27 mouse cellular contexts compared by ENCODE assay signal in the genomic region with DNA sequence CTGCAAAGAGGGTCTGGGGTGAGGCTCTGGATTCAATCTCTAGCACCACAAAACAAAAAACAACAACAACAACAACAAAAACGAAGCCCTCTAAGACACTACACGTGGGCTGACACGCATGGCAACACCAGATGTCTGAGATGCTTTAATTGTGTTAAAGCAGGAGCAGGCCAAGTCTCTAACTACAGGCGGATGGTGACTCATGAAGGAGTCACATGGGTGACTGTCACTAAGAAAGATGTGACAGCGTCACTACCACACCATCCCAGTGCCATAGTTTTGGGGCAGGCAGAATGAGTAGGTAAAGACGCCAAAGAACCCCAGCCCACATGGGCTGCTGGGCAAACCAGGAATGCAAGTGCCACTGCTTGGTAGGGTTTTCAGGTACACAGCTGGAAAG. TPM values are rescaled to one million over a fixed set of nuclear protein-coding genes. Genes with fewer than 3 reads are reported as not detected.
DNase-seq lines count a peak whose midpoint lies in the region; ATAC-seq and TF ChIP-seq lines count a peak whose summit lies in the region.
"Had no signal": no experiment of that assay in that cellular context is flagged by ENCODE, and none has a peak within 500 bp of the region (broad histone marks: within the 10 kb centered on the region; RNA-seq: fewer than 3 reads in every experiment).

No protein-coding gene starts in this region.

- H3K4me3 ChIP-seq in left cerebral cortex, adult 2 months, result no peak overlapping the region
- H3K4me3 ChIP-seq in midbrain, embryonic 15.5 days, result no peak overlapping the region
- H3K4me3 ChIP-seq: embryonic facial prominence, embryonic 13.5 days; forebrain, embryonic 10.5 days; forebrain, embryonic 15.5 days; hindbrain, embryonic 10.5 days; hindbrain, embryonic 15.5 days; limb, embryonic 13.5 days; lung, embryonic 15.5 days; midbrain, embryonic 12.5 days had no signal

- no peaks in the 10 kb centered on the region for H3K4me1 ChIP-seq in midbrain, embryonic 15.5 days
- H3K4me1 ChIP-seq: lung, embryonic 15.5 days; midbrain, embryonic 12.5 days had no signal

- peak; percentile 48 for DNase-seq in adrenal gland, postnatal 36 days
- no peak for DNase-seq in adrenal gland, adult 18-20 months (ENCODE audit: low spot score in 2 of 2)
- DNase-seq in left cerebral cortex, adult 2 months (ENCODE audit: extremely low spot score in 1 of 2, low spot score in 2 of 2), result no peak
- no peak for DNase-seq in left cerebral cortex, postnatal 10 days (ENCODE audit: extremely low spot score in 1 of 2, low spot score in 2 of 2)
- peak; percentile 54 for DNase-seq in 416B (ENCODE audit: low read depth)
- peak; percentile 76 for DNase-seq in brain, adult 2 months (ENCODE audit: low read depth, low spot score)
- no peak for DNase-seq in urinary bladder, postnatal 36 days (ENCODE audit: low spot score in 2 of 2)
- DNase-seq: cerebellum, adult 11-12 months; cerebellum, postnatal 10 days; gastrocnemius, postnatal 10 days; heart, postnatal 14 days; kidney, adult 11 months; kidney, postnatal 36 days; retina, postnatal 1 day; thymus, adult 2 months; thymus, postnatal 36 days had no signal

- no peak for ATAC-seq in midbrain, embryonic 15.5 days (replicated peaks)
- ATAC-seq: forebrain, embryonic 15.5 days; inflammation-experienced regulatory T-cells, adult 6 months had no signal

- no peaks in the 10 kb centered on the region for H3K9me3 ChIP-seq in midbrain, embryonic 15.5 days
- H3K9me3 ChIP-seq: embryonic facial prominence, embryonic 13.5 days; forebrain, embryonic 10.5 days; forebrain, embryonic 15.5 days; hindbrain, embryonic 10.5 days; hindbrain, embryonic 15.5 days; limb, embryonic 13.5 days; lung, embryonic 15.5 days; midbrain, embryonic 12.5 days had no signal

- H3K27ac ChIP-seq in left cerebral cortex, adult 2 months, result 0 out of 2 replicates have a peak overlapping the region, but pooled peaks have one; percentile 36
- no peak overlapping the region for H3K27ac ChIP-seq in midbrain, embryonic 15.5 days
- H3K27ac ChIP-seq: embryonic facial prominence, embryonic 13.5 days; forebrain, embryonic 10.5 days; forebrain, embryonic 15.5 days; hindbrain, embryonic 10.5 days; hindbrain, embryonic 15.5 days; limb, embryonic 13.5 days; lung, embryonic 15.5 days; midbrain, embryonic 12.5 days had no signal

- no peak overlapping the region for H3K4me2 ChIP-seq in midbrain, embryonic 15.5 days
- H3K4me2 ChIP-seq: embryonic facial prominence, embryonic 13.5 days; forebrain, embryonic 15.5 days; hindbrain, embryonic 15.5 days; limb, embryonic 13.5 days; liver, embryonic 11.5 days; lung, embryonic 15.5 days; midbrain, embryonic 12.5 days had no signal

- 94% methylated on average over 6 of the region's 6 CpGs for WGBS in midbrain, embryonic 15.5 days

- TF ChIP-seq CTCF in left cerebral cortex, adult 2 months (IDR thresholded peaks at IDR 0.05), result no peak

- H3K36me3 ChIP-seq in midbrain, embryonic 15.5 days (replicated peaks), result no peaks in the 10 kb centered on the region
- H3K36me3 ChIP-seq: embryonic facial prominence, embryonic 13.5 days; forebrain, embryonic 10.5 days; forebrain, embryonic 15.5 days; hindbrain, embryonic 10.5 days; hindbrain, embryonic 15.5 days; limb, embryonic 13.5 days; lung, embryonic 15.5 days; midbrain, embryonic 12.5 days had no signal

- no peak overlapping the region for H3K9ac ChIP-seq in midbrain, embryonic 15.5 days
- H3K9ac ChIP-seq: embryonic facial prominence, embryonic 13.5 days; forebrain, embryonic 15.5 days; hindbrain, embryonic 15.5 days; lung, embryonic 15.5 days; midbrain, embryonic 12.5 days had no signal

- intact Hi-C loops in left cerebral cortex, adult 2 months (cut with DNase I), result loop anchor here (10.0 kb wide), 1 partner anchor 342 kb away; no protein-coding TSS in a partner anchor
- intact Hi-C loops in left cerebral cortex, postnatal 10 days (cut with DNase I), result no loop called here

- H3K27me3 ChIP-seq in midbrain, embryonic 15.5 days (replicated peaks), result no peaks in the 10 kb centered on the region
- H3K27me3 ChIP-seq: embryonic facial prominence, embryonic 13.5 days; forebrain, embryonic 15.5 days; hindbrain, embryonic 15.5 days; limb, embryonic 13.5 days; lung, embryonic 15.5 days had no signal

RNA-seq across cellular contexts. Expression of gene Klc1, which starts 6.2 kb away (rescaled TPM):
- 100 to 1,000 TPM in 1 of 2 experiments, 10 to 100 TPM in 1; 94.0 to 130 TPM for total RNA-seq in adrenal gland, postnatal 36 days (2021)
- 100 to 1,000 TPM in 1 of 2 experiments, 10 to 100 TPM in 1; 93.1 to 126 TPM for total RNA-seq in adrenal gland, adult 18-20 months (2021)
- 100 to 1,000 TPM; 746 to 823 TPM for total RNA-seq in left cerebral cortex, adult 2 months (2021)
- 100 to 1,000 TPM; 901 to 907 TPM for total RNA-seq in left cerebral cortex, postnatal 10 days (2021)
- 661 and 666 TPM in 2 replicates for polyA plus RNA-seq in midbrain, embryonic 15.5 days (2015; fragmentation: Nextera tagmentation; extraction: Ambion mirVana)

RNA-seq across cellular contexts. Expression of gene Apopt1, which starts 39.4 kb away (rescaled TPM):
- 10 to 100 TPM; 58.8 to 76.2 TPM for total RNA-seq in adrenal gland, postnatal 36 days (2021)
- 10 to 100 TPM; 61.0 to 61.3 TPM for total RNA-seq in adrenal gland, adult 18-20 months (2021)
- 10 to 100 TPM; 36.2 to 38.8 TPM for total RNA-seq in left cerebral cortex, adult 2 months (2021)
- total RNA-seq in left cerebral cortex, postnatal 10 days (2021), result 10 to 100 TPM; 37.9 to 38.6 TPM
- polyA plus RNA-seq in midbrain, embryonic 15.5 days (2015; fragmentation: Nextera tagmentation; extraction: Ambion mirVana), result 51.9 and 55.3 TPM in 2 replicates

RNA-seq across cellular contexts. Expression of gene Bag5, which starts 39.4 kb away (rescaled TPM):
- 10 to 100 TPM; 37.2 to 39.8 TPM for total RNA-seq in adrenal gland, postnatal 36 days (2021)
- total RNA-seq in adrenal gland, adult 18-20 months (2021), result 10 to 100 TPM; 43.1 to 43.7 TPM
- total RNA-seq in left cerebral cortex, adult 2 months (2021), result 10 to 100 TPM; 60.9 to 61.8 TPM
- 10 to 100 TPM; 40.6 to 43.2 TPM for total RNA-seq in left cerebral cortex, postnatal 10 days (2021)
- polyA plus RNA-seq in midbrain, embryonic 15.5 days (2015; fragmentation: Nextera tagmentation; extraction: Ambion mirVana), result 71.7 and 73.1 TPM in 2 replicates

Comparison
In these comparisons a context has a peak if more than half of its experiments do, and no peak if none do; other contexts are left out.
1. DNase-seq: peak in adrenal gland, postnatal 36 days (2 of 2), 416B (single experiment) and brain, adult 2 months (single experiment); none in adrenal gland, adult 18-20 months (0 of 2), left cerebral cortex, adult 2 months (0 of 2), left cerebral cortex, postnatal 10 days (0 of 2) and urinary bladder, postnatal 36 days (0 of 2).
2. RNA of gene Klc1, which starts 6.2 kb away (total RNA-seq): 901 to 907 TPM in left cerebral cortex, postnatal 10 days and 746 to 823 TPM in left cerebral cortex, adult 2 months; 94.0 to 130 TPM in adrenal gland, postnatal 36 days and 93.1 to 126 TPM in adrenal gland, adult 18-20 months; every median in the first group is over 4 times any median in the second.